Mouse (Mus musculus): ENCODE measurements around the gene 2310034G01Rik.

DNA sequence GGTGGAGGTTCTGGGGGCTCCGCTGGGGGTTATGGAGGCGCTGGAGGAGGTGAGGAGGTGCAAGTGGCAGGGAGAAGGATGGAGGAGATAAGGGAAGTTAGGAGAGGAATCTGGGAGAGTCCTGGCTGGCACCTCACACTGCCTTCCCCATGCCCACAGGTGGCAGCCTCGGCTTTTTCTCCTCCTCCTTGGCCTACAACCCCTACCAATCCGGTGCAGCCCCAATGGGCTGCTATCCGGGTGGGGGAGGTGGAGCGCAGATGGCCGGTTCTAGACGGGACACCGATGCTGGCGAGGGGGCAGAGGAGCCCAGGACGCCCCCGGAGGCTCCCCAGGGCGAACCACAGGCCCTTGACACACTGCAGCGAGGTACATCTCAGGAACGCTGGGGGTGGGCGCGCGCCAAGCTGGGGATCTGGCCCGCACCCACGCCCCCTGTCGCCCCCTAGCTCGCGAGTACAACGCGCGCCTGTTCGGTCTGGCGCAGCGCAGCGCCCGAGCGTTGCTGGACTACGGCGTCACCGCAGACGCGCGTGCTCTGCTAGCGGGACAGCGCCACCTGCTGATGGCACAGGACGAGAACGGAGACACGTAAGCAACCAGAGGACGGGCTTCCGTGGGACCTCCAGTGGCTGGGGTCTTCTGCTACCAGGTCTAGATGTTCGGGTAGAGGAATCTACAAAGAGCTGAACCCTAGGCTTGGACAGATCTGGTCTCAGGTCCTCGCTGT, 41.2 kb downstream of the 2310034G01Rik start:
- TF ChIP-seq CTCF (conservative IDR thresholded peaks at IDR 0.05; ENCODE audit: insufficient read depth, insufficient read length, low read depth, low read length): peak; percentile 96
- TF ChIP-seq POLR2A (IDR thresholded peaks at IDR 0.05; ENCODE audit: low read depth, low read length): no peak

All from kidney, adult 2 months (tissue).